Mouse (Mus musculus): ENCODE data around the gene Abr. TPM values are rescaled to one million over a fixed set of nuclear protein-coding genes. Genes with fewer than 3 reads are reported as not detected.

Abr gene
- total and polyA plus RNA-seq, 3 experiments = 3.8 to 8.8 TPM; not detected in 1

DNA sequence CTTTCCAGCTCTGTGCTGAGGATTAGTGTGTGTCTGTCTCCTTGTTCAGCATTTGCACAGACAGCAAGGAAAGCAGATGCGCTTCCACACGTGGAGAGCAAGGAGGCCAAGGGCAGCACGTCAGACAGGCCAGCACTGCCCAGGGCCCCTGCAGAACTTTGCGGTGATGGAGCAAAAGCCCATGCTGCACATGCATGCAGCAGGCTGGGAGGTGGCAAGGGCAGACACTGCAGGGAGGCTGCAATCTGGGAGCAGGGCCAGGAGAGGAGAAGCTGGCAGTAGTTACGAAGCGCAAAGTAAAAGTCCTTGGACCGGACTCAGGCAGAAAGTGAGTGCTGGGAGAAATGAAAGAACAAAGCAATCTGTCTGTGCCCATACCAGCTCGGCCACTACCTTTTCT is 203.7 kb downstream of the Abr start:
- H3K9me3 ChIP-seq (replicated peaks; ENCODE audit: insufficient read depth, low read length) = no peaks in the 10 kb centered on the region
- no peaks in the 10 kb centered on the region; a peak in 2 of 4 replicates for H3K36me3 ChIP-seq (ENCODE audit: control insufficient read depth in 1 of 2, insufficient read depth in 2 of 2, low read length in 2 of 2)
- no peaks in the 10 kb centered on the region for H3K4me1 ChIP-seq (ENCODE audit: control insufficient read depth in 1 of 2, insufficient read depth in 2 of 2, low read length in 2 of 2)
- no peaks in the 10 kb centered on the region for H3K27me3 ChIP-seq (ENCODE audit: control insufficient read depth in 1 of 2, insufficient read depth in 2 of 2, low read length in 2 of 2)
- H3K27ac ChIP-seq (ENCODE audit: control insufficient read depth, low read depth, low read length) = no peak overlapping the region
- TF ChIP-seq NELFE (IDR thresholded peaks at IDR 0.05; ENCODE audit: low read depth, low read length) = no peak
- TF ChIP-seq MYB (IDR thresholded peaks at IDR 0.05; ENCODE audit: low read depth, low read length) = no peak
- no peak for TF ChIP-seq POLR2A (IDR thresholded peaks at IDR 0.05; ENCODE audit: control insufficient read depth in 1 of 2, insufficient read depth in 1 of 2, low read depth in 1 of 2, low read length in 2 of 2, poor library complexity in 1 of 2)
- no peak for TF ChIP-seq UBTF (IDR thresholded peaks at IDR 0.05; ENCODE audit: borderline replicate concordance, insufficient read depth, low read depth, low read length)
- no peak for TF ChIP-seq MAFK (IDR thresholded peaks at IDR 0.05; ENCODE audit: borderline replicate concordance, low read depth, low read length)
- H3K4me3 ChIP-seq (ENCODE audit: control insufficient read depth in 1 of 2, insufficient read depth in 1 of 2, low read depth in 2 of 2, low read length in 2 of 2) = no peak overlapping the region
- no peak for DNase-seq (ENCODE audit: low read depth, low spot score)
- H3K9ac ChIP-seq (ENCODE audit: control insufficient read depth, low read depth, low read length, poor library complexity, severe bottlenecking) = no peak overlapping the region
- no peaks in the 10 kb centered on the region for H3K79me2 ChIP-seq (ENCODE audit: control insufficient read depth, insufficient read depth, low read length, poor library complexity)

DNA sequence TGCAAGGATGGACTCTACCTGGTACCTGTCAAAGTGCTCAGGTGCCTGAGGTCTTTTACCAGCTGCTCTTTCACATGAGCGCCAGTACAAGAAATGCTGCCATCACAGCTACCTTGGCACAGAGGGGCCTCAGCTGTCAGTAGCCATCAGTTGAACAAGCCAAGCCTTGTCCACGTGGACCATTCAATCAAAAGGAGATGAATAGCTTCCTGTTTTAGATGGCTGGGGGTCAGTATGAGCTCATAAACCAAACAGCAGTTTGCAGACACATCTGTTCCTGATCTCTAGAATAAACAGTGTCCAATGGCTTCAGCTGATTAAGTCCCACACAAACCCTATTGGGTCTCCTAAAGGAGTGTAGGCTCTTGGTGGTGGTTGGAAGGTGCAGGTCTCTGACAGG is 206.1 kb downstream of the Abr start:
- no peaks in the 10 kb centered on the region for H3K4me1 ChIP-seq (ENCODE audit: control insufficient read depth in 1 of 2, insufficient read depth in 2 of 2, low read length in 2 of 2)
- no peaks in the 10 kb centered on the region; a peak in 2 of 4 replicates for H3K36me3 ChIP-seq (ENCODE audit: control insufficient read depth in 1 of 2, insufficient read depth in 2 of 2, low read length in 2 of 2)
- H3K4me3 ChIP-seq (ENCODE audit: control insufficient read depth in 1 of 2, insufficient read depth in 1 of 2, low read depth in 2 of 2, low read length in 2 of 2) = no peak overlapping the region
- no peaks in the 10 kb centered on the region for H3K9me3 ChIP-seq (replicated peaks; ENCODE audit: insufficient read depth, low read length)
- no peaks in the 10 kb centered on the region; the same call in 1 of the 2 replicates for H3K79me2 ChIP-seq (ENCODE audit: control insufficient read depth, insufficient read depth, low read length, poor library complexity)
- H3K27me3 ChIP-seq (ENCODE audit: control insufficient read depth in 1 of 2, insufficient read depth in 2 of 2, low read length in 2 of 2) = no peaks in the 10 kb centered on the region
- DNase-seq (ENCODE audit: low read depth, low spot score) = no peak
- TF ChIP-seq CHD1 (IDR thresholded peaks at IDR 0.05; ENCODE audit: low read depth, low read length) (no peak), ZNF384 (IDR thresholded peaks at IDR 0.05; ENCODE audit: low read depth, low read length) (no peak), ELF1 (IDR thresholded peaks at IDR 0.05; ENCODE audit: low read depth, low read length) (no peak), MAFK (IDR thresholded peaks at IDR 0.05; ENCODE audit: borderline replicate concordance, low read depth, low read length) (no peak), SMC3 (IDR thresholded peaks at IDR 0.05; ENCODE audit: low read depth, low read length) (no peak), EP300 (IDR thresholded peaks at IDR 0.05; ENCODE audit: low read depth in 1 of 2, low read length in 2 of 2) (no peak), NELFE (IDR thresholded peaks at IDR 0.05; ENCODE audit: low read depth, low read length) (no peak), UBTF (IDR thresholded peaks at IDR 0.05; ENCODE audit: borderline replicate concordance, insufficient read depth, low read depth, low read length) (no peak)
- H3K9ac ChIP-seq (ENCODE audit: control insufficient read depth, low read depth, low read length, poor library complexity, severe bottlenecking) = no peak overlapping the region
- H3K27ac ChIP-seq (ENCODE audit: control insufficient read depth, low read depth, low read length) = no peak overlapping the region

DNA sequence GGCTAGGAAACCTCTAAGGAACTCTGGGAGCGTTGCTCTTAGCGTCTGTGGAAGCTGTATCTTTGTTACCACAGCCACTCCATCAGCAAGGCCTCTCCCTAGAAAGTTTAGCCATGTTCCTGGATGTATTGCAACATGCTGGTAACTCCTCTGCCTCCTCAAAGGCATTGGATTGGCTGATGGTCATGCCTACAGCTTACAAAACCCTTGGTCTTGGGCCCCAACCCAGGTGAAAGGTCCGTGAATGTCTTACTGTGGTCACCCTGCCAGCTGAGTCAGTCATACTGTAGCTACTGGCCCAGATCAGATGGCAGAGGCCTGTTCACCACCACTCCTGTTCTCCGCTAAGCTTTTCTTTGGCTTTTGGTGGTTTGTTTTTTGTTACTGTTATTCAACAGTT is 207.1 kb downstream of the Abr start:
- Histone ChIP-seq H3K4me1 (ENCODE audit: control insufficient read depth in 1 of 2, insufficient read depth in 2 of 2, low read length in 2 of 2) (no peaks in the 10 kb centered on the region), H3K79me2 (ENCODE audit: control insufficient read depth, insufficient read depth, low read length, poor library complexity) (no peaks in the 10 kb centered on the region; the same call in 1 of the 2 replicates), H3K4me3 (ENCODE audit: control insufficient read depth in 1 of 2, insufficient read depth in 1 of 2, low read depth in 2 of 2, low read length in 2 of 2) (no peak overlapping the region), H3K36me3 (ENCODE audit: control insufficient read depth in 1 of 2, insufficient read depth in 2 of 2, low read length in 2 of 2) (no peaks in the 10 kb centered on the region; a peak in 2 of 4 replicates), H3K9me3 (replicated peaks; ENCODE audit: insufficient read depth, low read length) (no peaks in the 10 kb centered on the region), H3K27me3 (ENCODE audit: control insufficient read depth in 1 of 2, insufficient read depth in 2 of 2, low read length in 2 of 2) (no peaks in the 10 kb centered on the region), H3K27ac (ENCODE audit: control insufficient read depth, low read depth, low read length) (no peak overlapping the region), H3K9ac (ENCODE audit: control insufficient read depth, low read depth, low read length, poor library complexity, severe bottlenecking) (no peak overlapping the region)
- DNase-seq (ENCODE audit: low read depth, low spot score) = no peak
- TF ChIP-seq HCFC1 (IDR thresholded peaks at IDR 0.05; ENCODE audit: low read depth, low read length) = no peak
- no peak for TF ChIP-seq EP300 (IDR thresholded peaks at IDR 0.05; ENCODE audit: low read depth in 1 of 2, low read length in 2 of 2)
- TF ChIP-seq MAZ (IDR thresholded peaks at IDR 0.05; ENCODE audit: low read depth, low read length) = no peak
- no peak for TF ChIP-seq TBP (IDR thresholded peaks at IDR 0.05; ENCODE audit: low read depth, low read length)
- TF ChIP-seq MYC (IDR thresholded peaks at IDR 0.05; ENCODE audit: low read depth, low read length) = no peak
- TF ChIP-seq POLR2A (IDR thresholded peaks at IDR 0.05; ENCODE audit: control insufficient read depth in 1 of 2, insufficient read depth in 1 of 2, low read depth in 1 of 2, low read length in 2 of 2, poor library complexity in 1 of 2) = no peak
- no peak for TF ChIP-seq MYB (IDR thresholded peaks at IDR 0.05; ENCODE audit: low read depth, low read length)
- TF ChIP-seq SMC3 (IDR thresholded peaks at IDR 0.05; ENCODE audit: low read depth, low read length) = no peak
- TF ChIP-seq TCF12 (IDR thresholded peaks at IDR 0.05; ENCODE audit: low read depth, low read length) = no peak
- no peak for TF ChIP-seq ETS1 (IDR thresholded peaks at IDR 0.05; ENCODE audit: low read depth, low read length)
- no peak for TF ChIP-seq MAFK (IDR thresholded peaks at IDR 0.05; ENCODE audit: borderline replicate concordance, low read depth, low read length)
- TF ChIP-seq MEF2A (IDR thresholded peaks at IDR 0.05; ENCODE audit: extremely low read depth, insufficient replicate concordance, low read depth, low read length, poor library complexity, severe bottlenecking) = no peak

Data from MEL (cell line).